Comparison of ENCODE assay signal across 10 mouse cellular contexts in genomic region chr7:69655583-69655982, GRCm38 (mm10).
DNase-seq lines count a peak whose midpoint lies in the region; ATAC-seq and TF ChIP-seq lines count a peak whose summit lies in the region.
"Had no signal": no experiment of that assay in that cellular context is flagged by ENCODE, and none has a peak within 500 bp of the region (broad histone marks: within the 10 kb centered on the region; RNA-seq: fewer than 3 reads in every experiment).

No protein-coding gene starts in this region.

- H3K9me3 ChIP-seq in limb, embryonic 13.5 days, result no peaks in the 10 kb centered on the region
- H3K9me3 ChIP-seq in limb, embryonic 10.5 days (replicated peaks), result no peaks in the 10 kb centered on the region
- H3K9me3 ChIP-seq: hindbrain, embryonic 15.5 days had no signal

- H3K27ac ChIP-seq in heart, adult 2 months, result no peak overlapping the region
- no peak overlapping the region for H3K27ac ChIP-seq in limb, embryonic 13.5 days
- no peak overlapping the region for H3K27ac ChIP-seq in limb, embryonic 10.5 days
- H3K27ac ChIP-seq: hindbrain, embryonic 15.5 days had no signal

- WGBS in heart, adult 2 months, result 8% methylated on average over 9 of the region's 9 CpGs
- WGBS in limb, embryonic 13.5 days, result 12% methylated on average over 9 of the region's 9 CpGs
- WGBS in limb, embryonic 10.5 days, result 17% methylated on average over 9 of the region's 9 CpGs

- H3K4me3 ChIP-seq in heart, adult 2 months, result no peak overlapping the region
- H3K4me3 ChIP-seq in limb, embryonic 13.5 days, result no peak overlapping the region
- no peak overlapping the region for H3K4me3 ChIP-seq in limb, embryonic 10.5 days
- H3K4me3 ChIP-seq: hindbrain, embryonic 15.5 days had no signal

- H3K4me1 ChIP-seq in heart, adult 2 months (ENCODE audit: control insufficient read depth, insufficient read depth, low read length), result no peaks in the 10 kb centered on the region
- 0 out of 2 replicates have a peak, but pooled peaks cover 4% of the 10 kb centered on the region for H3K4me1 ChIP-seq in limb, embryonic 13.5 days
- peaks cover 4% of the 10 kb centered on the region; the same call in 1 of the 2 replicates for H3K4me1 ChIP-seq in limb, embryonic 10.5 days
- H3K4me1 ChIP-seq: hindbrain, embryonic 15.5 days had no signal

- TF ChIP-seq POLR2A in heart, adult 2 months (IDR thresholded peaks at IDR 0.05; ENCODE audit: insufficient read depth, low read depth, low read length), result no peak

- no peak for ATAC-seq in limb, embryonic 13.5 days (ENCODE audit: low FRiP score, low read depth)

- intact Hi-C loops in heart, postnatal 10 days (cut with DNase I), result no loop called here
- intact Hi-C loops in heart, adult 2 months (cut with DNase I), result no loop called here

- no peaks in the 10 kb centered on the region for H3K36me3 ChIP-seq in heart, adult 2 months (ENCODE audit: control insufficient read depth, insufficient read depth, low read length)
- H3K36me3 ChIP-seq in limb, embryonic 13.5 days, result no peaks in the 10 kb centered on the region
- no peaks in the 10 kb centered on the region for H3K36me3 ChIP-seq in limb, embryonic 10.5 days
- H3K36me3 ChIP-seq: hindbrain, embryonic 15.5 days had no signal

- H3K79me2 ChIP-seq in heart, adult 2 months (replicated peaks; ENCODE audit: control insufficient read depth, insufficient read depth, low read length), result no peaks in the 10 kb centered on the region

- DNase-seq in heart, postnatal 10 days, result peak; percentile 2 to 12
- no peak for DNase-seq in heart, adult 2 months
- DNase-seq in limb, embryonic 10.5 days (ENCODE audit: low spot score), result no peak
- DNase-seq in embryo, embryonic 10.5 days (ENCODE audit: low spot score), result peak; percentile 29
- DNase-seq in lung, postnatal 10 days, result peak; percentile 28
- DNase-seq in cerebellum, adult 18-20 months, result no peak
- DNase-seq: cerebellum, adult 9-10 months; gastrocnemius, postnatal 36 days had no signal

- H3K4me2 ChIP-seq in limb, embryonic 13.5 days (replicated peaks), result 0 out of 2 replicates have a peak overlapping the region, but pooled peaks have one; percentile 7
- H3K4me2 ChIP-seq: hindbrain, embryonic 15.5 days had no signal

- H3K9ac ChIP-seq in heart, adult 2 months (ENCODE audit: low read depth, low read length), result no peak overlapping the region
- H3K9ac ChIP-seq in limb, embryonic 13.5 days, result no peak overlapping the region
- H3K9ac ChIP-seq: hindbrain, embryonic 15.5 days had no signal

- no peaks in the 10 kb centered on the region for H3K27me3 ChIP-seq in heart, adult 2 months (ENCODE audit: control insufficient read depth, insufficient read depth, low read length)
- H3K27me3 ChIP-seq in limb, embryonic 13.5 days, result no peaks in the 10 kb centered on the region; the same call in none of the 2 replicates
- H3K27me3 ChIP-seq in limb, embryonic 10.5 days (ENCODE audit: low read depth, poor library complexity, severe bottlenecking), result 0 out of 2 replicates have a peak, but pooled peaks cover 4% of the 10 kb centered on the region
- H3K27me3 ChIP-seq: hindbrain, embryonic 15.5 days had no signal

- no peak for TF ChIP-seq EP300 in heart, adult 2 months (IDR thresholded peaks at IDR 0.05; ENCODE audit: insufficient read depth, low read depth, low read length)

- TF ChIP-seq CTCF in heart, adult 2 months (IDR thresholded peaks at IDR 0.05), result no peak

Comparison
In these comparisons a context has a peak if more than half of its experiments do, and no peak if none do; other contexts are left out.
1. DNase-seq: peak in heart, postnatal 10 days (2 of 2), embryo, embryonic 10.5 days (single experiment) and lung, postnatal 10 days (single experiment); none in heart, adult 2 months (0 of 2), limb, embryonic 10.5 days (single experiment) and cerebellum, adult 18-20 months (0 of 2).